Mouse (Mus musculus) ES-E14 (cell line): ENCODE data around the gene Cdca8. TPM values are rescaled to one million over a fixed set of nuclear protein-coding genes. Genes with fewer than 3 reads are reported as not detected.
A peak's percentile ranks its signal among the peaks of the same experiment; 100 is the strongest.

ENCODE experiments used
- DNase-seq: peaks from one replicate; pipeline ENCODE4 v3.0.0-alpha.2; 2013; ENCODE audit warnings: low read depth, low spot score
- H3K27ac ChIP-seq: 2 replicates; pipeline ENCODE4 v1.5.1; 2012; ENCODE audit warnings: low read depth, mild to moderate bottlenecking, low read length, moderate library complexity, mixed read lengths; ENCODE audit not compliant: poor library complexity, insufficient read depth, severe bottlenecking
- H3K36me3 ChIP-seq: 2 replicates; pipeline ENCODE4 v1.6.1; 2012; ENCODE audit warnings: mild to moderate bottlenecking, low read length, moderate library complexity, mixed read lengths; ENCODE audit not compliant: control insufficient read depth, poor library complexity, insufficient read depth, severe bottlenecking
- H3K4me1 ChIP-seq, 2 experiments: fragments of 150-350 bp in 1 of 2; sonication (generic) in 1 of 2; 2 replicates each; pipeline ENCODE4 v1.6.1; 2012; ENCODE audit warnings: low read length in 2 of 2, mild to moderate bottlenecking in 1 of 2, mixed read lengths in 1 of 2; ENCODE audit not compliant: control insufficient read depth in 2 of 2, insufficient read depth in 2 of 2, poor library complexity in 1 of 2
- H3K4me3 ChIP-seq, 2 experiments: fragments of 150-350 bp in 1 of 2; sonication (generic) in 1 of 2; 2 replicates each; pipeline ENCODE4 v1.5.1; 2012; ENCODE audit warnings: low read length in 2 of 2, low read depth in 1 of 2, mild to moderate bottlenecking in 1 of 2, mixed read lengths in 1 of 2; ENCODE audit not compliant: insufficient read depth in 1 of 2, poor library complexity in 1 of 2, severe bottlenecking in 1 of 2
- H3K9ac ChIP-seq: 2 replicates; pipeline ENCODE4 v1.6.1; 2012; ENCODE audit warnings: low read depth, mild to moderate bottlenecking, low read length, mixed read lengths; ENCODE audit not compliant: poor library complexity, insufficient read depth, severe bottlenecking
- H3K9me3 ChIP-seq: fragments of 150-350 bp; sonication (generic); 2 replicates; pipeline ENCODE4 v1.6.1; 2012; ENCODE audit warnings: low read depth, mild to moderate bottlenecking, low read length; ENCODE audit not compliant: control insufficient read depth, insufficient read depth
- CHD2 ChIP-seq: IDR thresholded peaks from 2 replicates; pipeline ENCODE4 v1.6.1; 2014; ENCODE audit warnings: mild to moderate bottlenecking, low read depth, low read length, inconsistent platforms
- HCFC1 ChIP-seq: IDR thresholded peaks from 2 replicates; pipeline ENCODE4 v1.6.1; 2012; ENCODE audit warnings: low read length, inconsistent platforms, borderline replicate concordance; ENCODE audit not compliant: insufficient read depth
- MAFK ChIP-seq: IDR thresholded peaks from 2 replicates; pipeline ENCODE4 v1.6.1; 2014; ENCODE audit warnings: mild to moderate bottlenecking, low read depth, low read length, inconsistent platforms; ENCODE audit not compliant: insufficient read depth
- ZC3H11A ChIP-seq: IDR thresholded peaks from 2 replicates; pipeline ENCODE4 v1.6.1; 2012; ENCODE audit warnings: low read depth, mild to moderate bottlenecking, inconsistent platforms, low read length, borderline replicate concordance
- ZNF384 ChIP-seq: IDR thresholded peaks from 2 replicates; pipeline ENCODE4 v1.6.1; 2012; ENCODE audit warnings: low read depth, low read length, inconsistent platforms
- in situ Hi-C, 2 experiments: fragments of 600-800 bp; cut with MboI; formaldehyde crosslinking; loops; one replicate each; pipeline ENCODE4 v1.15.1; 2025; ENCODE audit warnings: low sequenced_read_pairs in 2 of 2, inconsistent platforms in 1 of 2; ENCODE audit not compliant: unreplicated experiment in 2 of 2
- total RNA-seq: library from RNA; depleted of rRNA; stranded (reverse); fragments of 300-350 nt; gene quantifications from 2 replicates; pipeline ENCODE4 v1.2.3, GENCODE M21; 2012

Cdca8 gene
- total RNA-seq, 1 experiment = 96.1 TPM

DNA sequence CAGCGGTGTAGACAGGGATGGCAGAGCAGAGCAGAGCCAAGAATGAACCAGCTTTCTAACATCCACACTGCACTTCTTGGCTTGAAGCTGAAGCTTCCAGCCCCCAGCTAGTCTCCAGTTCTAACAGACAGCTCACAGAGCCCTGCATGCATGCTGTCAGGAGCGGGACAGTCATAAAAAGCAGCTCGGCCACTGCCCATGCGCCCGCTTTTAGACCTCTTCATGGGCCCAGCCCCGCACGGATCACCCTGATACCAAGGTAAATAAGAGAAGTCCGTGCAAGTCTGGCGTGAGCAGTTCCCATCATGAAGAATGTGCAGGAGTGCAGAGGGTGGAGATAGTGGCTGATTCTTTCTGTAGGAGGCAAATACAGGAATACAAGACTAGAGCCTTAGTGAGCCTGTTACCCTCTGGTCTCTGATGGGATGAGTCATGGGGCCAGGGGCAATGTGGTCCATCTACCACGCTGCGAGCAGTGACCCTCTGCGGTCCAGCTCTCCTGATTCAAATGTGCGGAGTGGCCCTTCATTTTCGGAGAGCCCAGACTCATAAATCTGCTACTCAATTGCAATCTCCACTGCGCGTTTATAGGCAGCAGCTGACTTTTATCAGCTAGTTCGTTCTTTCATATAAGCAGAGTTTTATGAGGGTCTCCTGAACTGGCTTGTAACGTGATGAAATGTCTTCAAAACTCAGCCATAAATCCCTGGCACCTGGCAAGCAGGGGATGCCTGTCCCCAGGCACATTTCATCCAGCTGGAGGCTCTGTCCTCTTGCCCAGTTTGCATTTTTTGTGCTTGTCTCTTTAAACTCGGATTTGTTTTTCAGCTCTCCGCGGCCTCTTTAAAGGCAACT lies 11.3 kb upstream of the Cdca8 start:
- Histone ChIP-seq H3K9me3 (no peaks in the 10 kb centered on the region), H3K36me3 (no peaks in the 10 kb centered on the region), H3K4me1 (no peaks in the 10 kb centered on the region), H3K27ac (no peak overlapping the region), H3K9ac (no peak overlapping the region), H3K4me3 (no peak overlapping the region)
- no peak for DNase-seq
- in situ Hi-C loops = no loop called here
- no peak for TF ChIP-seq MAFK
- no peak for TF ChIP-seq ZNF384
- TF ChIP-seq ZC3H11A = no peak
- TF ChIP-seq HCFC1 = no peak
- no peak for TF ChIP-seq CHD2

GRCm38 (mm10) chr4:124949488-124949887 lies 10.4 kb upstream of the Cdca8 start:
- Histone ChIP-seq H3K4me1 (no peaks in the 10 kb centered on the region), H3K9me3 (no peaks in the 10 kb centered on the region), H3K9ac (no peak overlapping the region), H3K36me3 (no peaks in the 10 kb centered on the region), H3K27ac (no peak overlapping the region), H3K4me3 (no peak overlapping the region)
- DNase-seq = no peak
- TF ChIP-seq CHD2 = no peak
- no peak for TF ChIP-seq ZC3H11A
- no peak for TF ChIP-seq ZNF384
- in situ Hi-C loops = loop anchor here in 1 of 2 experiments (10.0 kb wide), 1 partner anchor 105 kb away; no protein-coding TSS in a partner anchor

DNA sequence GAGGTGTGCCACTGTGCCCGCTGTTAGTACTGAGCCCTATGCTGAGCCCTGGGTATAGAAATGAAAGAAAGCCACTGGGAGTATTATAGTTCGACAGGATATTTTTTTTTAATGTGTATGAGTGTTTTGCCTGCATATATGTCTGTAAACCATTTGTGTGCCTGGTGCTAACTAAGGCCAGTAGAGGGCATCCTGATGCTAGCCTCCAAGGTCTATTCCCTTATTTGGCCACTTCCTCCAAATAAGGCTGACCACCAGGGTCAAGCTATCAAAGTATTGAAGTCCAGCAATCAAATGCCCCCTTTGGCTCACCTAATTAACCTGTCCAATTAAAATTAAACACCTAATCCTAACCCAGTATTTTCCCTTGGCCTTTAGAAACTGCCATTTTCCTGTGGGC lies 5.8 kb upstream of the Cdca8 start:
- no peak overlapping the region for H3K9ac ChIP-seq
- H3K4me3 ChIP-seq = no peak overlapping the region
- no peak overlapping the region for H3K27ac ChIP-seq
- no peaks in the 10 kb centered on the region for H3K9me3 ChIP-seq
- TF ChIP-seq ZNF384 (no peak), CHD2 (no peak), HCFC1 (no peak), MAFK (no peak), ZC3H11A (no peak)
- H3K36me3 ChIP-seq = peaks cover 14% of the 10 kb centered on the region
- in situ Hi-C loops = loop anchor here in 1 of 2 experiments (10.0 kb wide), 1 partner anchor 110 kb away; no protein-coding TSS in a partner anchor
- no peaks in the 10 kb centered on the region for H3K4me1 ChIP-seq
- no peak for DNase-seq

GRCm38 (mm10) chr4:124943781-124944180 lies 4.7 kb upstream of the Cdca8 start:
- no peak for TF ChIP-seq ZC3H11A
- no peak for TF ChIP-seq MAFK
- TF ChIP-seq HCFC1 = no peak
- no peak for TF ChIP-seq ZNF384
- no peak for TF ChIP-seq CHD2
- no peaks in the 10 kb centered on the region for H3K4me1 ChIP-seq
- H3K27ac ChIP-seq = no peak overlapping the region
- no peaks in the 10 kb centered on the region for H3K9me3 ChIP-seq
- no peak for DNase-seq
- no peak overlapping the region for H3K4me3 ChIP-seq
- peaks cover 16% of the 10 kb centered on the region for H3K36me3 ChIP-seq
- H3K9ac ChIP-seq = no peak overlapping the region
- in situ Hi-C loops = loop anchor here in 1 of 2 experiments (10.0 kb wide), 1 partner anchor 111 kb away; no protein-coding TSS in a partner anchor

DNA sequence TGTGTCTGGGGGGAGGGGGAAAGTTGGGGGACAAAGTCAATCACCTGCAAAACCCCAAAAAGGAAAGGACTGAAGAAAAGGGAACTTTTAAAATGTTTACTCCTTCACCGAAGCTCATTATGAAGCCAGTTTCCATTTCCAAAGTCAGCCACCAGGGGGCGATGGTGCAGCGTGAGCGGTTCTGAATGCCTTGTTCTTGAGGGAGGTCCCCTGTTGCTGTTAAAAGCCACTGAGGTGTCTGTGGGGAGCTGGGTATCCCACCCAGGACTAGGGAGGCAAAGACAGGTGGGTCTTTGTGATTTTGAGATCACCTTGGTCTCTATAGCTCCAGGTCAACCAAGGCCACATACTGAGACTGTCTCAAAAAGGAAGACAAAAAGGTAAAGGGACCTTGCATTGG lies 3.9 kb upstream of the Cdca8 start:
- Histone ChIP-seq H3K4me1 (no peaks in the 10 kb centered on the region), H3K4me3 (no peak overlapping the region), H3K36me3 (peaks cover 20% of the 10 kb centered on the region), H3K9me3 (no peaks in the 10 kb centered on the region), H3K27ac (no peak overlapping the region), H3K9ac (no peak overlapping the region)
- peak; percentile 74 for DNase-seq
- in situ Hi-C loops = loop anchor here in 1 of 2 experiments (10.0 kb wide), 1 partner anchor 112 kb away; no protein-coding TSS in a partner anchor
- TF ChIP-seq ZNF384 (no peak), HCFC1 (no peak), ZC3H11A (peak; percentile 33; the same call in 1 of the 2 replicates), CHD2 (no peak)
